Mouse (Mus musculus): ENCODE measurements around the gene Manbal.
"Not testable (repeated sequence)": the region's sequence is repeated elsewhere in the genome, so short reads cannot be mapped to it uniquely, and the experiment has no call there.

- not testable (repeated sequence) for TF ChIP-seq POLR2A (IDR thresholded peaks at IDR 0.05; ENCODE audit: insufficient read length, low read depth); POLR2AphosphoS2 (IDR thresholded peaks at IDR 0.05; ENCODE audit: insufficient read length, low read depth); REST (IDR thresholded peaks at IDR 0.05; ENCODE audit: insufficient read depth, insufficient read length); E2F4 (IDR thresholded peaks at IDR 0.05; ENCODE audit: insufficient read depth); MYOG (IDR thresholded peaks at IDR 0.05; ENCODE audit: control insufficient read depth in 1 of 3, insufficient read depth in 1 of 3, insufficient read length in 2 of 3, low read depth in 2 of 3)
Observed at GRCm38 (mm10) chr2:157388901-157389590, 21.7 kb downstream of the Manbal start.
